Mouse (Mus musculus) heart, postnatal 0 days (tissue): ENCODE results near the gene Ube2g2. TPM values are rescaled to one million over a fixed set of nuclear protein-coding genes. Genes with fewer than 3 reads are reported as not detected.
A peak's percentile ranks its signal among the peaks of the same experiment; 100 is the strongest.
"Not testable (repeated sequence)": the region's sequence is repeated elsewhere in the genome, so short reads cannot be mapped to it uniquely, and the experiment has no call there.

Experiments used
- ATAC-seq: fragments of 200-750 bp; cut with Nextera tagmentation; 2 replicates; pipeline ENCODE4 v1.8.0; 2017; ENCODE audit warnings: low read depth, moderate number of reproducible peaks, moderate library complexity; ENCODE audit not compliant: insufficient read depth
- DNase-seq: peaks from one replicate; pipeline ENCODE4 v3.0.0-alpha.2; 2016; ENCODE audit warnings: low spot score
- H3K27ac ChIP-seq: fragments of 300-500 bp; sonication (generic); 2 replicates; pipeline ENCODE4 v1.5.1; 2014; ENCODE audit warnings: low read depth, mild to moderate bottlenecking
- H3K27me3 ChIP-seq: fragments of 300-500 bp; sonication (generic); 2 replicates; pipeline ENCODE4 v1.6.1; 2014; ENCODE audit warnings: low read length, mixed read lengths; ENCODE audit not compliant: control insufficient read depth, insufficient read depth
- H3K36me3 ChIP-seq: fragments of 300-500 bp; sonication (generic); replicated peaks from 2 replicates; pipeline ENCODE4 v1.6.1; 2014; ENCODE audit warnings: low read length, mixed read lengths; ENCODE audit not compliant: control insufficient read depth, insufficient read depth
- H3K4me1 ChIP-seq: fragments of 300-500 bp; sonication (generic); 2 replicates; pipeline ENCODE4 v1.6.1; 2014; ENCODE audit warnings: antibody characterized with exemption; ENCODE audit not compliant: control insufficient read depth, insufficient read depth
- H3K4me2 ChIP-seq: fragments of 300-500 bp; sonication (generic); 2 replicates; pipeline ENCODE4 v1.6.1; 2014; ENCODE audit warnings: low read depth, mild to moderate bottlenecking, low read length, moderate library complexity
- H3K4me3 ChIP-seq: fragments of 300-500 bp; sonication (generic); 2 replicates; pipeline ENCODE4 v1.5.1; 2014; ENCODE audit warnings: low read depth, low read length
- H3K9ac ChIP-seq: fragments of 300-500 bp; sonication (generic); replicated peaks from 2 replicates; pipeline ENCODE4 v1.6.1; 2014; ENCODE audit warnings: low read depth, low read length, mixed read lengths
- H3K9me3 ChIP-seq: fragments of 300-500 bp; sonication (generic); replicated peaks from 2 replicates; pipeline ENCODE4 v1.6.1; 2016; ENCODE audit warnings: low read length; ENCODE audit not compliant: control insufficient read depth
- CTCF ChIP-seq: IDR thresholded peaks from 2 replicates; pipeline ENCODE4 v1.5.1; 2016; ENCODE audit warnings: antibody characterized with exemption, control low read depth, low read depth
- EP300 ChIP-seq: IDR thresholded peaks from 2 replicates; pipeline ENCODE4 v1.6.1; 2016; ENCODE audit warnings: antibody characterized with exemption, low read depth
- WGBS: fragments of 180-500 bp; shearing (Covaris S2); extraction: QIAGEN DNeasy Blood & Tissue Kit; methylation state at CpG from one replicate; pipeline ENCODE4 v1.1.7; 2014; 5-methylcytosine and 5-hydroxymethylcytosine counted together
- microRNA counts: library from miRNA; unstranded; fragments of <30 nt; microRNA quantifications from one replicate; lab custom pipeline; 2015
- microRNA-seq: library from miRNA; unstranded; fragments of <30 nt; microRNA quantifications from one replicate; pipeline ENCODE4, GENCODE M21; 2016
- polyA plus RNA-seq: library from polyadenylated mRNA; unstranded; fragments of >200 nt; fragmentation: Nextera tagmentation; extraction: Ambion mirVana; gene quantifications from 2 replicates; pipeline ENCODE4 v1.2.1, GENCODE M21; 2015
- total RNA-seq: library from RNA; depleted of rRNA; stranded (reverse); fragments of >200 nt; gene quantifications from 2 replicates; pipeline ENCODE4 v1.2.3, GENCODE M21; 2014; ENCODE audit warnings: low replicate concordance; rRNA removed

The Ube2g2 gene
- total and polyA plus RNA-seq, 2 experiments from 2014 or later: 56.4 to 71.8 TPM

GRCm38 (mm10) chr10:77677562-77677961, 55.5 kb downstream of the Ube2g2 start:
- Histone ChIP-seq H3K9ac (no peak overlapping the region), H3K4me2 (peak overlapping the region; percentile 39; the same call in 1 of the 2 replicates), H3K27me3 (peaks cover 36% of the 10 kb centered on the region), H3K27ac (no peak overlapping the region), H3K4me1 (no peaks in the 10 kb centered on the region), H3K9me3 (no peaks in the 10 kb centered on the region), H3K36me3 (no peaks in the 10 kb centered on the region), H3K4me3 (peak overlapping the region; percentile 18)
- no peak for DNase-seq
- TF ChIP-seq EP300: no peak
- no peak for TF ChIP-seq CTCF
- no peak for ATAC-seq
- 0% methylated on average over 28 of the region's 35 CpGs for WGBS

GRCm38 (mm10) chr10:77682994-77683393, 60.9 kb downstream of the Ube2g2 start:
- DNase-seq (no peak), ATAC-seq (no peak)
- H3K4me3 ChIP-seq: no peak overlapping the region
- no peaks in the 10 kb centered on the region for H3K9me3 ChIP-seq
- H3K9ac ChIP-seq: no peak overlapping the region
- H3K4me1 ChIP-seq: 0 out of 2 replicates have a peak, but pooled peaks cover 4% of the 10 kb centered on the region
- H3K36me3 ChIP-seq: no peaks in the 10 kb centered on the region
- H3K4me2 ChIP-seq: no peak overlapping the region
- WGBS: 59% methylated on average over 7 of the region's 7 CpGs
- H3K27me3 ChIP-seq: peaks cover 54% of the 10 kb centered on the region
- no peak overlapping the region for H3K27ac ChIP-seq
- TF ChIP-seq CTCF: no peak
- no peak for TF ChIP-seq EP300

GRCm38 (mm10) chr10:77684181-77684580, 62.1 kb downstream of the Ube2g2 start:
- WGBS: 31% methylated on average over 8 of the region's 8 CpGs
- TF ChIP-seq EP300: no peak
- no peak for TF ChIP-seq CTCF
- Histone ChIP-seq H3K9ac (no peak overlapping the region), H3K27me3 (peaks cover 55% of the 10 kb centered on the region), H3K4me3 (no peak overlapping the region), H3K4me1 (0 out of 2 replicates have a peak, but pooled peaks cover 4% of the 10 kb centered on the region), H3K36me3 (no peaks in the 10 kb centered on the region), H3K27ac (no peak overlapping the region), H3K9me3 (no peaks in the 10 kb centered on the region), H3K4me2 (no peak overlapping the region)
- DNase-seq (no peak), ATAC-seq (no peak)

GRCm38 (mm10) chr10:77685895-77686664, 64.0 kb downstream of the Ube2g2 start, which contains the start of gene Tspear:
Gene Tspear (plus strand): TSS chr10:77686569.
- Histone ChIP-seq H3K27ac (no peak within 1 kb of the TSS), H3K4me2 (peak within 1 kb of the TSS; percentile 29; the same call in 1 of the 2 replicates), H3K36me3 (no peaks in the 10 kb centered on the region), H3K27me3 (peaks cover 56% of the 10 kb centered on the region), H3K4me1 (0 out of 2 replicates have a peak, but pooled peaks cover 4% of the 10 kb centered on the region), H3K9me3 (no peaks in the 10 kb centered on the region), H3K9ac (no peak within 1 kb of the TSS), H3K4me3 (0 out of 2 replicates have a peak within 1 kb of the TSS, but pooled peaks have one; percentile 5)
- DNase-seq: no peak
- ATAC-seq: 0 out of 2 replicates have a peak, but pooled peaks have one; percentile 14
- TF ChIP-seq EP300 (no peak), CTCF (no peak)
- WGBS: 2% methylated on average over 22 of the region's 22 CpGs

- DNase-seq (no peak), ATAC-seq (no peak)
- no peak for TF ChIP-seq EP300
- no peak for TF ChIP-seq CTCF
- peaks cover 56% of the 10 kb centered on the region for H3K27me3 ChIP-seq
- no peaks in the 10 kb centered on the region for H3K9me3 ChIP-seq
- 28% methylated on average over 10 of the region's 10 CpGs for WGBS
- H3K27ac ChIP-seq: no peak overlapping the region
- H3K36me3 ChIP-seq: no peaks in the 10 kb centered on the region
- no peak overlapping the region for H3K4me3 ChIP-seq
- no peak overlapping the region for H3K9ac ChIP-seq
- 0 out of 2 replicates have a peak, but pooled peaks cover 4% of the 10 kb centered on the region for H3K4me1 ChIP-seq
- no peak overlapping the region for H3K4me2 ChIP-seq
These were observed 64.9 kb downstream of the Ube2g2 start for GRCm38 (mm10) chr10:77687021-77687420.

- H3K36me3 ChIP-seq, H3K4me1 ChIP-seq, H3K9me3 ChIP-seq, H3K4me3 ChIP-seq, H3K4me2 ChIP-seq, ATAC-seq, H3K9ac ChIP-seq, H3K27ac ChIP-seq, DNase-seq: not testable (repeated sequence)
- WGBS: 74% methylated on average over 3 of the region's 3 CpGs
- H3K27me3 ChIP-seq: peaks cover 37% of the 10 kb centered on the region
These were observed 68.3 kb downstream of the Ube2g2 start, which contains the start of gene Gm19402 for GRCm38 (mm10) chr10:77690356-77690807. Gene Gm19402 (minus strand): TSS chr10:77690757.

MicroRNAs within 50 kb of the gene (microRNA counts, 519-probe panel; counts per million panel counts)
- not detected for microRNA mmu-miR-1930 (lab: Ali Mortazavi, UCI)

Small RNA genes lying within 50 kb of the gene (microRNA-seq; reads per million reads assigned to microRNA genes)
- gene Mir1930: 12.0 reads per million, percentile 32 among the genes with 10 or more reads in this experiment

Other genes starting within 250 kb of the Ube2g2 start
- 23.7 and 26.9 TPM in 2 replicates for gene Adarb1, start 204.0 kb upstream of the Ube2g2 start, total RNA-seq
- 7.8 and 8.5 TPM in 2 replicates for gene Adarb1, start 204.0 kb upstream of the Ube2g2 start, polyA plus RNA-seq
- gene Fam207a, start 106.5 kb upstream of the Ube2g2 start, total RNA-seq: 18.1 and 32.1 TPM in 2 replicates
- gene Fam207a, start 106.5 kb upstream of the Ube2g2 start, polyA plus RNA-seq: 16.1 and 16.2 TPM in 2 replicates
- gene Itgb2, start 92.0 kb upstream of the Ube2g2 start, total RNA-seq: 0.69 and 12.2 TPM in 2 replicates
- 1.4 and 1.5 TPM in 2 replicates for gene Itgb2, start 92.0 kb upstream of the Ube2g2 start, polyA plus RNA-seq
- 117 and 163 TPM in 2 replicates for gene Pttg1ip, start 40.6 kb upstream of the Ube2g2 start, total RNA-seq
- 117 and 119 TPM in 2 replicates for gene Pttg1ip, start 40.6 kb upstream of the Ube2g2 start, polyA plus RNA-seq
- gene Sumo3, start 16.2 kb upstream of the Ube2g2 start, total RNA-seq: 112 and 128 TPM in 2 replicates
- gene Sumo3, start 16.2 kb upstream of the Ube2g2 start, polyA plus RNA-seq: 121 and 128 TPM in 2 replicates
- not detected in 2 replicates for gene Gm49325, start 16.1 kb upstream of the Ube2g2 start, total RNA-seq
- 6.8 and 13.7 TPM in 2 replicates for gene Gm49325, start 16.1 kb upstream of the Ube2g2 start, polyA plus RNA-seq
- 1.1 TPM in 1 of 2 replicates, not detected in the other for gene Tspear, start 64.3 kb downstream of the Ube2g2 start, total RNA-seq
- gene Tspear, start 64.3 kb downstream of the Ube2g2 start, polyA plus RNA-seq: not detected in 2 replicates
- not detected in 2 replicates for gene Gm19402, start 68.5 kb downstream of the Ube2g2 start, total RNA-seq
- not detected in 2 replicates for gene Gm19402, start 68.5 kb downstream of the Ube2g2 start, polyA plus RNA-seq
- not detected in 2 replicates for gene Gm9508, start 75.0 kb downstream of the Ube2g2 start, total RNA-seq
- gene Gm9508, start 75.0 kb downstream of the Ube2g2 start, polyA plus RNA-seq: not detected in 2 replicates
- gene Gm10272, start 84.4 kb downstream of the Ube2g2 start, total RNA-seq: not detected in 2 replicates
- gene Gm10272, start 84.4 kb downstream of the Ube2g2 start, polyA plus RNA-seq: not detected in 2 replicates
- not detected in 2 replicates for gene Gm10024, start 89.2 kb downstream of the Ube2g2 start, total RNA-seq
- not detected in 2 replicates for gene Gm10024, start 89.2 kb downstream of the Ube2g2 start, polyA plus RNA-seq
- not detected in 2 replicates for gene Gm10142, start 93.5 kb downstream of the Ube2g2 start, total RNA-seq
- gene Gm10142, start 93.5 kb downstream of the Ube2g2 start, polyA plus RNA-seq: not detected in 2 replicates
- not detected in 2 replicates for gene Krtap12-1, start 98.3 kb downstream of the Ube2g2 start, total RNA-seq
- not detected in 2 replicates for gene Krtap12-1, start 98.3 kb downstream of the Ube2g2 start, polyA plus RNA-seq
- not detected in 2 replicates for gene Gm10100, start 104.2 kb downstream of the Ube2g2 start, total RNA-seq
- not detected in 2 replicates for gene Gm10100, start 104.2 kb downstream of the Ube2g2 start, polyA plus RNA-seq
- gene Gm18596, start 120.4 kb downstream of the Ube2g2 start, total RNA-seq: not detected in 2 replicates
- not detected in 2 replicates for gene Gm18596, start 120.4 kb downstream of the Ube2g2 start, polyA plus RNA-seq
- gene Gm9736, start 129.1 kb downstream of the Ube2g2 start, total RNA-seq: not detected in 2 replicates
- not detected in 2 replicates for gene Gm9736, start 129.1 kb downstream of the Ube2g2 start, polyA plus RNA-seq
- gene Gm3233, start 137.4 kb downstream of the Ube2g2 start, total RNA-seq: not detected in 2 replicates
- gene Gm3233, start 137.4 kb downstream of the Ube2g2 start, polyA plus RNA-seq: not detected in 2 replicates
- not detected in 2 replicates for gene Gm3238, start 149.1 kb downstream of the Ube2g2 start, total RNA-seq
- not detected in 2 replicates for gene Gm3238, start 149.1 kb downstream of the Ube2g2 start, polyA plus RNA-seq
- gene Gm7138, start 154.7 kb downstream of the Ube2g2 start, total RNA-seq: not detected in 2 replicates
- not detected in 2 replicates for gene Gm7138, start 154.7 kb downstream of the Ube2g2 start, polyA plus RNA-seq
- gene Gm3250, start 160.3 kb downstream of the Ube2g2 start, total RNA-seq: not detected in 2 replicates
- gene Gm3250, start 160.3 kb downstream of the Ube2g2 start, polyA plus RNA-seq: not detected in 2 replicates
- not detected in 2 replicates for gene Gm7137, start 165.9 kb downstream of the Ube2g2 start, total RNA-seq
- gene Gm7137, start 165.9 kb downstream of the Ube2g2 start, polyA plus RNA-seq: not detected in 2 replicates
- gene Gm9639, start 172.8 kb downstream of the Ube2g2 start, total RNA-seq: not detected in 2 replicates
- gene Gm9639, start 172.8 kb downstream of the Ube2g2 start, polyA plus RNA-seq: not detected in 2 replicates
- not detected in 2 replicates for gene Gm19668, start 176.9 kb downstream of the Ube2g2 start, total RNA-seq
- not detected in 2 replicates for gene Gm19668, start 176.9 kb downstream of the Ube2g2 start, polyA plus RNA-seq
- not detected in 2 replicates for gene Gm9507, start 189.6 kb downstream of the Ube2g2 start, total RNA-seq
- not detected in 2 replicates for gene Gm9507, start 189.6 kb downstream of the Ube2g2 start, polyA plus RNA-seq
- gene Gm2696, start 192.4 kb downstream of the Ube2g2 start, total RNA-seq: not detected in 2 replicates
- not detected in 2 replicates for gene Gm2696, start 192.4 kb downstream of the Ube2g2 start, polyA plus RNA-seq
- not detected in 2 replicates for gene Krtap10-4, start 204.8 kb downstream of the Ube2g2 start, total RNA-seq
- gene Krtap10-4, start 204.8 kb downstream of the Ube2g2 start, polyA plus RNA-seq: not detected in 2 replicates
- gene Krtap10-10, start 213.7 kb downstream of the Ube2g2 start, total RNA-seq: not detected in 2 replicates
- gene Krtap10-10, start 213.7 kb downstream of the Ube2g2 start, polyA plus RNA-seq: not detected in 2 replicates
- gene Gm36176, start 224.5 kb downstream of the Ube2g2 start, total RNA-seq: not detected in 2 replicates
- gene Gm36176, start 224.5 kb downstream of the Ube2g2 start, polyA plus RNA-seq: not detected in 2 replicates
- not detected in 2 replicates for gene Gm10318, start 230.6 kb downstream of the Ube2g2 start, total RNA-seq
- gene Gm10318, start 230.6 kb downstream of the Ube2g2 start, polyA plus RNA-seq: not detected in 2 replicates
- not detected in 2 replicates for gene Gm3285, start 239.7 kb downstream of the Ube2g2 start, total RNA-seq
- not detected in 2 replicates for gene Gm3285, start 239.7 kb downstream of the Ube2g2 start, polyA plus RNA-seq